Mouse (Mus musculus) thymus, adult 2 months (tissue): Measurements from ENCODE around the gene Rps29.

Source experiments
- CTCF ChIP-seq: fragments of 200-500 bp; IDR thresholded peaks from 2 replicates; pipeline ENCODE4 v1.5.1; 2012; ENCODE audit warnings: mild to moderate bottlenecking, control low read depth, low read length, moderate library complexity, borderline replicate concordance; ENCODE audit not compliant: control insufficient read depth, poor library complexity, insufficient read depth; ENCODE audit errors: extremely low read depth
- POLR2A ChIP-seq: fragments of 200-500 bp; IDR thresholded peaks from 2 replicates; pipeline ENCODE4 v1.6.1; 2012; ENCODE audit warnings: mild to moderate bottlenecking, low read length, control low read depth, moderate library complexity; ENCODE audit not compliant: control insufficient read depth, poor library complexity, insufficient read depth; ENCODE audit errors: extremely low read depth

DNA sequence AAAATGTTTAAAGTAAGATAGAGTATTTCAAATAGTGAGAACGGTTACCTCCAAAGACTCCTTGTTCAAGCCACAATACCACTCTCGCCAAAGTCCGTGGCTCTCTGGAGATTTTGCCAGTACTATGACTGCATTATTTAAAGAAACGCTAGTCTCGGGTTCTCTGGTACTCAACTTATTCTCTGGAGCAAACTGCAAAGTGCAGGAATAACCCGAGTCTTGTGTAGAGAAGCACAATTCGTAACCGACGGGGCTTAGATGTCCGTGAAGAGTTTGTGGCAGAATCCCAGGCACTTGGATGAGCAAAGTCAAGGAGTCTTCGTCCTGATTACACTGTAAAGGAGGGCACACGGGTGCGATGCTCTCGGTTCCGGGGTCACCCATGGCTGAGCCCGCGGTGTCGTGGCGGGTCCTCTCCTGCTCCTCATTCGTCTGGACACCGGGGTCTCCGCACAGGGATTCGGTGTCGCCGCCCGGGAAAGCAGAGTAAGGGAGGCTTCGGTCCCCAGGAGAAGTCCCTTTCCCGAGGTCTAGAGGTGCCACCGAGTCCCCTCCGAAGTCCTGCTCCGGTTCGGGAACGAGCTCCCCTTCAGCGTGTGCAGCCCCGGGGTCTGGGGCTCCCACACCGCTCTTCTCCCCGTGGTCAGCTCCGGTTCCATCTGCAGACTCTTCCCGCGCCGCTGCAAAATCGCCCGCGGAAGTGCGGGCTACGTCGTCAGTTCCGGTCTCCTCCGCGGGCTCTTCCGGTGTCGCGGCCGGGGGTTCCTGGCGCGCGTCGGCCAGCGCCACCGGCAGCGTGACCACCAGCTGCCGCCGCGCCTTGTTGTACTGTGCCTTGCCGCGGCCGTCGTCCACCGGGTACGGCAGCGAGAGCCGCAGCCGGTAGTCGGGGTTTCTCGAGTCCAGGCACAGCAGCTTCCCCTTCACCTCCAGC is 37.7 kb upstream of the Rps29 start, which contains the start of gene Gm49383:
- no peak for TF ChIP-seq CTCF
- peak; percentile 73; the same call in 1 of the 2 replicates for TF ChIP-seq POLR2A
